Mouse (Mus musculus) liver, postnatal 0 days (tissue): Measurements from ENCODE around the gene Cmc2. TPM values are rescaled to one million over a fixed set of nuclear protein-coding genes. Genes with fewer than 3 reads are reported as not detected.

Experiments used
- ATAC-seq: fragments of 200-750 bp; cut with Nextera tagmentation; 2 replicates; pipeline ENCODE4 v1.8.0; 2017; ENCODE audit warnings: mild to moderate bottlenecking, moderate library complexity
- DNase-seq: peaks from one replicate; pipeline ENCODE4 v3.0.0-alpha.2; 2016
- H3K27ac ChIP-seq: fragments of 300-500 bp; sonication (generic); 2 replicates; pipeline ENCODE4 v1.5.1; 2014; ENCODE audit warnings: antibody characterized with exemption, moderate library complexity, mild to moderate bottlenecking, low read depth
- H3K27me3 ChIP-seq: fragments of 300-500 bp; sonication (generic); 2 replicates; pipeline ENCODE4 v1.6.1; 2014; ENCODE audit warnings: low read length, control low read depth, mixed read lengths; ENCODE audit not compliant: insufficient read depth
- H3K36me3 ChIP-seq: fragments of 300-500 bp; sonication (generic); replicated peaks from 2 replicates; pipeline ENCODE4 v1.6.1; 2014; ENCODE audit warnings: mild to moderate bottlenecking, control low read depth, low read length, moderate library complexity, mixed read lengths; ENCODE audit not compliant: insufficient read depth
- H3K4me1 ChIP-seq: fragments of 300-500 bp; sonication (generic); 2 replicates; pipeline ENCODE4 v1.6.1; 2014; ENCODE audit warnings: antibody characterized with exemption, mild to moderate bottlenecking, control low read depth; ENCODE audit not compliant: insufficient read depth
- H3K4me2 ChIP-seq: fragments of 300-500 bp; sonication (generic); 2 replicates; pipeline ENCODE4 v1.6.1; 2014; ENCODE audit warnings: low read depth, mild to moderate bottlenecking, low read length, moderate library complexity, mixed read lengths
- H3K4me3 ChIP-seq: fragments of 300-500 bp; sonication (generic); 2 replicates; pipeline ENCODE4 v1.5.1; 2014; ENCODE audit warnings: low read depth, low read length
- H3K9ac ChIP-seq: fragments of 300-500 bp; sonication (generic); replicated peaks from 2 replicates; pipeline ENCODE4 v1.6.1; 2014; ENCODE audit warnings: mild to moderate bottlenecking, moderate library complexity
- H3K9me3 ChIP-seq: fragments of 300-500 bp; sonication (generic); 2 replicates; pipeline ENCODE4 v1.6.1; 2016; ENCODE audit warnings: mild to moderate bottlenecking, control low read depth, low read length, mixed read lengths
- CTCF ChIP-seq: sonication (generic); IDR thresholded peaks from 2 replicates; pipeline ENCODE4 v1.5.1; 2016; ENCODE audit warnings: antibody characterized with exemption, low read depth
- EP300 ChIP-seq: IDR thresholded peaks from 2 replicates; pipeline ENCODE4 v1.6.1; 2016; ENCODE audit warnings: antibody characterized with exemption, low read depth, mild to moderate bottlenecking
- WGBS: fragments of 180-500 bp; shearing (Covaris S2); extraction: QIAGEN DNeasy Blood & Tissue Kit; methylation state at CpG from one replicate; pipeline ENCODE4 v1.1.7; 2014; ENCODE audit not compliant: insufficient replicate concordance; 5-methylcytosine and 5-hydroxymethylcytosine counted together
- polyA plus RNA-seq: library from polyadenylated mRNA; unstranded; fragments of >200 nt; fragmentation: Nextera tagmentation; extraction: Ambion mirVana; gene quantifications from 2 replicates; pipeline ENCODE4 v1.2.1, GENCODE M21; 2015

Cmc2 gene
- polyA plus RNA-seq, 1 experiment from 2014 or later = 47.3 TPM

GRCm38 (mm10) chr8:116923526-116923925 is 2.3 kb upstream of the Cmc2 start:
- no peak for ATAC-seq
- no peaks in the 10 kb centered on the region for H3K9me3 ChIP-seq
- peaks cover 25% of the 10 kb centered on the region for H3K36me3 ChIP-seq
- DNase-seq = no peak
- no peaks in the 10 kb centered on the region for H3K27me3 ChIP-seq
- H3K4me2 ChIP-seq = no peak overlapping the region
- no peak overlapping the region for H3K27ac ChIP-seq
- WGBS = 58% methylated on average over 8 of the region's 8 CpGs
- H3K9ac ChIP-seq = no peak overlapping the region
- H3K4me3 ChIP-seq = no peak overlapping the region
- peaks cover 18% of the 10 kb centered on the region for H3K4me1 ChIP-seq
- TF ChIP-seq EP300 (no peak), CTCF (no peak)

GRCm38 (mm10) chr8:116922060-116922757 is 954 bp upstream of the Cmc2 start:
- H3K4me2 ChIP-seq = peak overlapping the region; percentile 73
- peaks cover 15% of the 10 kb centered on the region for H3K36me3 ChIP-seq
- peak overlapping the region; percentile 81 for H3K4me3 ChIP-seq
- peak overlapping the region; percentile 71 for H3K9ac ChIP-seq
- peaks cover 18% of the 10 kb centered on the region for H3K4me1 ChIP-seq
- 28% methylated on average over 17 of the region's 17 CpGs for WGBS
- H3K27me3 ChIP-seq = no peaks in the 10 kb centered on the region
- H3K9me3 ChIP-seq = no peaks in the 10 kb centered on the region
- H3K27ac ChIP-seq = peak overlapping the region; percentile 79
- TF ChIP-seq EP300 (no peak), CTCF (no peak)
- DNase-seq (no peak), ATAC-seq (no peak)

- H3K4me2 ChIP-seq = peak overlapping the region; percentile 73
- H3K4me1 ChIP-seq = peaks cover 18% of the 10 kb centered on the region
- peak overlapping the region; percentile 81 for H3K4me3 ChIP-seq
- DNase-seq (no peak), ATAC-seq (peak; percentile 60)
- under 1% methylated on average over 22 of the region's 22 CpGs for WGBS
- no peaks in the 10 kb centered on the region for H3K9me3 ChIP-seq
- peak overlapping the region; percentile 71 for H3K9ac ChIP-seq
- no peaks in the 10 kb centered on the region for H3K27me3 ChIP-seq
- H3K36me3 ChIP-seq = peaks cover 8% of the 10 kb centered on the region
- H3K27ac ChIP-seq = peak overlapping the region; percentile 79
- TF ChIP-seq CTCF (no peak), EP300 (no peak)
These were observed 284 bp downstream of the Cmc2 start for GRCm38 (mm10) chr8:116921005-116921336.

- Histone ChIP-seq H3K9me3 (no peaks in the 10 kb centered on the region), H3K4me2 (no peak overlapping the region), H3K9ac (no peak overlapping the region), H3K27ac (no peak overlapping the region), H3K27me3 (no peaks in the 10 kb centered on the region), H3K4me1 (no peaks in the 10 kb centered on the region), H3K4me3 (no peak overlapping the region), H3K36me3 (peaks cover 20% of the 10 kb centered on the region)
- no peak for TF ChIP-seq EP300
- TF ChIP-seq CTCF = no peak
- WGBS = 92% methylated on average over 4 of the region's 4 CpGs
- ATAC-seq (no peak), DNase-seq (no peak)
These were observed 15.4 kb downstream of the Cmc2 start for GRCm38 (mm10) chr8:116905836-116906235.

- H3K4me3 ChIP-seq = no peak overlapping the region
- no peaks in the 10 kb centered on the region for H3K4me1 ChIP-seq
- no peak for ATAC-seq
- H3K36me3 ChIP-seq = peaks cover 18% of the 10 kb centered on the region
- WGBS = 73% methylated on average over 4 of the region's 4 CpGs
- TF ChIP-seq CTCF = no peak
- TF ChIP-seq EP300 = no peak
- no peak overlapping the region for H3K27ac ChIP-seq
- no peak overlapping the region for H3K9ac ChIP-seq
- no peak overlapping the region for H3K4me2 ChIP-seq
- H3K27me3 ChIP-seq = no peaks in the 10 kb centered on the region
- no peak for DNase-seq
- no peaks in the 10 kb centered on the region for H3K9me3 ChIP-seq
These were observed 16.0 kb downstream of the Cmc2 start for GRCm38 (mm10) chr8:116905252-116905651.

- Histone ChIP-seq H3K4me2 (no peak overlapping the region), H3K9me3 (no peaks in the 10 kb centered on the region), H3K4me3 (no peak overlapping the region), H3K27ac (no peak overlapping the region), H3K4me1 (no peaks in the 10 kb centered on the region), H3K27me3 (no peaks in the 10 kb centered on the region), H3K9ac (no peak overlapping the region), H3K36me3 (peaks cover 13% of the 10 kb centered on the region)
- TF ChIP-seq EP300 (no peak), CTCF (no peak)
- WGBS = 83% methylated on average over 4 of the region's 4 CpGs
- DNase-seq = no peak
- ATAC-seq = no peak
These were observed 16.5 kb downstream of the Cmc2 start for GRCm38 (mm10) chr8:116904736-116905135.
